Mouse (Mus musculus): ENCODE data around the gene Nfe2l3.
"Not testable (repeated sequence)": the region's sequence is repeated elsewhere in the genome, so short reads cannot be mapped to it uniquely, and the experiment has no call there.

Nfe2l3 gene

GRCm38 (mm10) chr6:51452927-51453503 lies 20.5 kb downstream of the Nfe2l3 start:
- DNase-seq, result no peak

- DNase-seq, result no peak
Observed at GRCm38 (mm10) chr6:51454949-51455348, 22.5 kb downstream of the Nfe2l3 start.

- no peak for DNase-seq
Observed at GRCm38 (mm10) chr6:51456198-51456597, 23.7 kb downstream of the Nfe2l3 start.

- no peak for DNase-seq
Observed at GRCm38 (mm10) chr6:51457283-51457682, 24.8 kb downstream of the Nfe2l3 start.

- DNase-seq, result no peak
Observed at GRCm38 (mm10) chr6:51457770-51458387, 25.4 kb downstream of the Nfe2l3 start.

- DNase-seq, result no peak
Observed at GRCm38 (mm10) chr6:51458925-51459312, 26.4 kb downstream of the Nfe2l3 start.

- DNase-seq, result no peak
Observed at GRCm38 (mm10) chr6:51459313-51460020, 27.0 kb downstream of the Nfe2l3 start.

- no peak for DNase-seq
Observed at GRCm38 (mm10) chr6:51460021-51460360, 27.5 kb downstream of the Nfe2l3 start.

- no peak for DNase-seq
Observed at GRCm38 (mm10) chr6:51460363-51460762, 27.9 kb downstream of the Nfe2l3 start.

GRCm38 (mm10) chr6:51467649-51468048 lies 35.2 kb downstream of the Nfe2l3 start:
- DNase-seq, result no peak

GRCm38 (mm10) chr6:51468891-51469561 lies 36.6 kb downstream of the Nfe2l3 start:
- peak; percentile 83 to 85 for DNase-seq

- DNase-seq, result peak; percentile 97 to 98
Observed at GRCm38 (mm10) chr6:51469715-51470310, 37.3 kb downstream of the Nfe2l3 start, which contains the start of gene Hnrnpa2b1. Hnrnpa2b1 (minus strand) TSS chr6:51469894.

GRCm38 (mm10) chr6:51470311-51471178 lies 38.1 kb downstream of the Nfe2l3 start, which contains the start of gene Cbx3:
Cbx3 (plus strand) TSS chr6:51470360.
- peak; percentile 83 to 94 for DNase-seq

GRCm38 (mm10) chr6:51471179-51471505 lies 38.7 kb downstream of the Nfe2l3 start:
- DNase-seq, result no peak

GRCm38 (mm10) chr6:51471782-51472181 lies 39.3 kb downstream of the Nfe2l3 start:
- no peak for DNase-seq

- no peak for DNase-seq
Observed at GRCm38 (mm10) chr6:51472213-51472612, 39.7 kb downstream of the Nfe2l3 start.

GRCm38 (mm10) chr6:51479136-51479731 lies 46.8 kb downstream of the Nfe2l3 start:
- DNase-seq, result no peak

GRCm38 (mm10) chr6:51481548-51481947 lies 49.1 kb downstream of the Nfe2l3 start:
- peak in 1 of 2 experiments; percentile 38 for DNase-seq

- DNase-seq, result no peak
Observed at GRCm38 (mm10) chr6:51483861-51484260, 51.4 kb downstream of the Nfe2l3 start.

GRCm38 (mm10) chr6:51484556-51484955 lies 52.1 kb downstream of the Nfe2l3 start:
- not testable (repeated sequence) for DNase-seq

- no peak for DNase-seq
Observed at GRCm38 (mm10) chr6:51485646-51486045, 53.2 kb downstream of the Nfe2l3 start.

Measured in kidney, postnatal 25 days (tissue).